Comparison of ENCODE assay signal across 29 mouse cellular contexts in the genomic region with DNA sequence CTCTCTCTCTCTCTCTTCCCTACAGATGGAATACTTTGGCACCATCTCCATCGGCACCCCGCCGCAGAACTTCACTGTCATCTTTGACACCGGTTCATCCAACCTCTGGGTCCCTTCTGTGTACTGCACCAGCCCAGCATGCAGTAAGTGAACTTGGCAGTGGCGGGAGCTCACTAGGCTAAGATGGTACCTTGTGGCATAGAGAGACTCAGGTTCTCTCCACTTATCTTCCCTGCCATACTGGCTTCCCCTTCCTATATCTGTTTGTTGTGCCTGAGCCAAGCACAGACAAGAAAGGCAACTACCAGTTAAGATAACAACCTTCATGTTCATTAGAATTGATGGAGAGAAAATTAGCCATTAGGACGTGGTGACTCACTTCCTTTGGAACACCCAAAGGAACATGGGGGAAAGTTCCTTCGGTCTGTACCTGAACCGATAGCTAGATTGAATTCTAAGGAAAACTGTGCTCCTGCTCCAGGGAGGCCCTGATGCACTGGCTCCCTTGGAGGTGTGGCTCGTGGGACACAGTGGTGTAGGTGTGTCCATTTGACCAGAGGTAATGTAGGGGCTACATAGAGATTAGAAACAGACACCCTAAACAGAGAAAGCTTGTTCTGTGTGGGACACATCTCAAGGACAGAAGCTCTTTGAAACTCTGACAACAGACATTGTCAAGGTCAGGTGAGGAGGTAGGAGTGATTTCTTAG. TPM values are rescaled to one million over a fixed set of nuclear protein-coding genes. Genes with fewer than 3 reads are reported as not detected.
DNase-seq lines count a peak whose midpoint lies in the region; ATAC-seq lines count a peak whose summit lies in the region.
"Had no signal": no experiment of that assay in that cellular context is flagged by ENCODE, and none has a peak within 500 bp of the region (broad histone marks: within the 10 kb centered on the region; RNA-seq: fewer than 3 reads in every experiment).

No protein-coding gene starts in this region.

- H3K36me3 ChIP-seq in liver, embryonic 16.5 days (ENCODE audit: control insufficient read depth, insufficient read depth): no peaks in the 10 kb centered on the region
- H3K36me3 ChIP-seq: heart, embryonic 13.5 days; hindbrain, embryonic 12.5 days; limb, embryonic 15.5 days; midbrain, embryonic 10.5 days; neural tube, embryonic 13.5 days had no signal

- 0 out of 2 replicates have a peak overlapping the region, but pooled peaks have one; percentile 32 for H3K4me2 ChIP-seq in liver, embryonic 16.5 days (ENCODE audit: low read depth, low read length)
- H3K4me2 ChIP-seq: forebrain, embryonic 13.5 days; heart, embryonic 13.5 days; hindbrain, embryonic 12.5 days; limb, embryonic 15.5 days; neural tube, embryonic 13.5 days had no signal

- no peaks in the 10 kb centered on the region for H3K27me3 ChIP-seq in liver, embryonic 16.5 days (ENCODE audit: control insufficient read depth, insufficient read depth, low read depth, low read length)
- H3K27me3 ChIP-seq: CH12.LX; forebrain, embryonic 13.5 days; hindbrain, embryonic 12.5 days; limb, embryonic 15.5 days; neural tube, embryonic 13.5 days had no signal

- peak; percentile 29 for ATAC-seq in erythroblast, adult 5-6 weeks (replicated peaks; ENCODE audit: low FRiP score, poor library complexity, severe bottlenecking)
- peak; percentile 64 for ATAC-seq in liver, embryonic 16.5 days (ENCODE audit: low read depth)
- ATAC-seq: activated CD4-positive, CD25-positive, alpha-beta regulatory T cell, adult 4 months; forebrain, embryonic 13.5 days; midbrain, embryonic 16.5 days had no signal

- 57% methylated on average over 9 of the region's 9 CpGs for WGBS in liver, embryonic 16.5 days (ENCODE audit: insufficient replicate concordance)

- intact Hi-C loops in gastrocnemius, postnatal 36 days (cut with DNase I): no loop called here

- H3K27ac ChIP-seq in liver, embryonic 16.5 days (ENCODE audit: low read length): peak overlapping the region; percentile 49
- H3K27ac ChIP-seq: forebrain, embryonic 13.5 days; gastrocnemius, adult 2 months; heart, embryonic 13.5 days; hindbrain, embryonic 12.5 days; kidney, postnatal 0 days; limb, embryonic 15.5 days; midbrain, embryonic 10.5 days; neural tube, embryonic 13.5 days had no signal

- peak; percentile 51 to 62 for DNase-seq in spleen, postnatal 10 days (ENCODE audit: low spot score in 2 of 2)
- DNase-seq in spleen, postnatal 14 days (ENCODE audit: low spot score in 2 of 2): no peak
- DNase-seq in adrenal gland, adult (ENCODE audit: inconsistent age in 2 of 2, low spot score in 1 of 2): no peak
- no peak for DNase-seq in cerebellum, postnatal 36 days
- no peak for DNase-seq in gastrocnemius, postnatal 36 days
- DNase-seq: adrenal gland, postnatal 10 days; B cell, adult 2 months; cerebellum, adult 9-10 months; gastrocnemius, adult 2 months; kidney, adult 2 months; left cerebral cortex, postnatal 4 days; lung, postnatal 4 days; retina, postnatal 1 day; thymus, postnatal 25 days had no signal

- H3K9ac ChIP-seq in liver, embryonic 16.5 days (ENCODE audit: low read depth, low read length): no peak overlapping the region
- H3K9ac ChIP-seq: forebrain, embryonic 13.5 days; heart, embryonic 13.5 days; hindbrain, embryonic 12.5 days; limb, embryonic 15.5 days; neural tube, embryonic 13.5 days had no signal

- 0 out of 2 replicates have a peak overlapping the region, but pooled peaks have one; percentile 1 for H3K4me3 ChIP-seq in liver, embryonic 16.5 days (ENCODE audit: low read depth, low read length)
- H3K4me3 ChIP-seq: forebrain, embryonic 13.5 days; gastrocnemius, adult 2 months; heart, embryonic 13.5 days; hindbrain, embryonic 12.5 days; limb, embryonic 15.5 days; midbrain, embryonic 10.5 days; myocyte; neural tube, embryonic 13.5 days had no signal

- H3K4me1 ChIP-seq in liver, embryonic 16.5 days (ENCODE audit: control insufficient read depth, low read depth, low read length): peaks cover 21% of the 10 kb centered on the region
- H3K4me1 ChIP-seq: forebrain, embryonic 13.5 days; heart, embryonic 13.5 days; hindbrain, embryonic 12.5 days; limb, embryonic 15.5 days; midbrain, embryonic 10.5 days; neural tube, embryonic 13.5 days had no signal

- H3K9me3 ChIP-seq in liver, embryonic 16.5 days (replicated peaks; ENCODE audit: control insufficient read depth, low read length): no peaks in the 10 kb centered on the region
- H3K9me3 ChIP-seq: forebrain, embryonic 13.5 days; G1E; heart, embryonic 13.5 days; hindbrain, embryonic 12.5 days; limb, embryonic 15.5 days; midbrain, embryonic 10.5 days; neural tube, embryonic 13.5 days had no signal

RNA-seq across cellular contexts. Expression of gene Rab7b, which starts 25.1 kb away (rescaled TPM):
- 0.58 and 1.0 TPM in 2 replicates for total RNA-seq in erythroblast, adult 5-6 weeks (2015; ENCODE audit: low replicate concordance)
- total RNA-seq in erythroblast, adult 5-6 weeks (2017; ENCODE audit: low replicate concordance): 2.6 and 7.2 TPM in 2 replicates
- polyA plus RNA-seq in liver, embryonic 16.5 days (2015; fragmentation: Nextera tagmentation; extraction: Ambion mirVana): 0.96 and 1.3 TPM in 2 replicates
- total RNA-seq in gastrocnemius, postnatal 36 days (2021): 1 to 10 TPM; 2.8 to 2.9 TPM
- total RNA-seq: CH12.LX had no signal
- polyA plus RNA-seq: activated CD4-positive, CD25-positive, alpha-beta regulatory T cell, adult 4 months; G1E had no signal

RNA-seq across cellular contexts. Expression of gene Ctse, which starts 25.3 kb away (rescaled TPM):
- total RNA-seq in erythroblast, adult 5-6 weeks (2015; ENCODE audit: low replicate concordance): 1,800 and 1,836 TPM in 2 replicates
- total RNA-seq in erythroblast, adult 5-6 weeks (2017; ENCODE audit: low replicate concordance): 1,272 and 1,472 TPM in 2 replicates
- 29.5 and 33.8 TPM in 2 replicates for polyA plus RNA-seq in liver, embryonic 16.5 days (2015; fragmentation: Nextera tagmentation; extraction: Ambion mirVana)
- under 1 TPM in 1 of 2 experiments, not detected in 1; 0.28 TPM for total RNA-seq in gastrocnemius, postnatal 36 days (2021)
- polyA plus RNA-seq: cortical plate, adult 2 months; forebrain, embryonic 13.5 days; midbrain, embryonic 10.5 days; midbrain, embryonic 16.5 days; myocyte; neural tube, embryonic 13.5 days had no signal

Comparison
In these comparisons a context has a peak if more than half of its experiments do, and no peak if none do; other contexts are left out.
1. DNase-seq: peak in spleen, postnatal 10 days (2 of 2); none in spleen, postnatal 14 days (0 of 2), adrenal gland, adult (0 of 2), cerebellum, postnatal 36 days (0 of 2) and gastrocnemius, postnatal 36 days (0 of 2).
2. RNA of gene Ctse, which starts 25.3 kb away (total RNA-seq): 1,272 to 1,836 TPM in erythroblast, adult 5-6 weeks; 0.28 TPM in gastrocnemius, postnatal 36 days; every median in the first group is over 100 times any median in the second.